Mouse (Mus musculus) CD4-positive helper T cell, adult 2 months (primary cell): ENCODE measurements at regions not wholly inside any gene's neighbourhood (a gene's known extent, or its start where the extent isn't known, plus 50 kb on each side); places are given as distances from the start of the nearest gene placed in this dataset.

Experiments used
- DNase-seq: peaks from one replicate; pipeline ENCODE4 v3.0.0-alpha.2; 2012; ENCODE audit warnings: low read depth, missing footprints, low spot score

DNA sequence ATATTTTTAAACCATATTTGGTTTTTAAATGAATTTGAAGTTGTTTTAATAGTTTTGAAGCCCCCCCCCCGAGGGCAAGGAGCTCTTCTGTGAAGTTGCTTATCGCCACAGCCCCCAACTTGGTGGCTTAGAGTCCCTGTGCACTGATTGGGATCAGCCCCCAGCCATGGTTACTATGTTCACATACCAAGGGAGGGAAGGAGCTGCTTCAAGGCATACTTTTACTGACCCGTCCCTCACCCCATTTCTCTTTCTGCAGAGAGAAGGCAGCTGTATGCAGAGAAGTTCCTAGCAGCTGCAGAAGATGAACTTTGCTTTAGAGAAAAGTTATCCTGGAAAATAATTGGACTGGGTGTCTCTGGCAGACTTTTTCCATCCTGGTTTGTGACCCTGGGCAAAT is 179.9 kb upstream of the Il12b start:
- no peak for DNase-seq

DNA sequence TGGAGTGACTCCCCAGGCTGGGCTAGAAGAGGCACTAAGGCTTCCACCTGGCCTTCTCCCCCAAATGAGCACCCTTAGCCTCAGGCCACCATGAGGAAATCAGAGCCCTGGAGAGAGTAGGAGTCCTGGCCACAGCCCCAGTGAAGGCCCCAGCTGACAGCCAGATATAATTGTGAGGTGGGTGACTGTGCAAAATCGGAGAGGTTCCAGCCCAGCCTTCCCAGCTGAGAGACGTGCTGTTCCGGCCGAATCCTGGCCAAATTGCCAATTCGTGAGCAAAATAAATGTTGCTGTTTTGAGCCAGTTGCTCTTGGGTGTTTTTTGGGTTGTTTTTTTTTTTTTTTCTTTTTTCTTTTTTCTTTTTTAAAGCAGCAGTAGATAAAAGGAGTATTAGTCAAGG is 169.9 kb upstream of the Il12b start:
- DNase-seq, result no peak

DNA sequence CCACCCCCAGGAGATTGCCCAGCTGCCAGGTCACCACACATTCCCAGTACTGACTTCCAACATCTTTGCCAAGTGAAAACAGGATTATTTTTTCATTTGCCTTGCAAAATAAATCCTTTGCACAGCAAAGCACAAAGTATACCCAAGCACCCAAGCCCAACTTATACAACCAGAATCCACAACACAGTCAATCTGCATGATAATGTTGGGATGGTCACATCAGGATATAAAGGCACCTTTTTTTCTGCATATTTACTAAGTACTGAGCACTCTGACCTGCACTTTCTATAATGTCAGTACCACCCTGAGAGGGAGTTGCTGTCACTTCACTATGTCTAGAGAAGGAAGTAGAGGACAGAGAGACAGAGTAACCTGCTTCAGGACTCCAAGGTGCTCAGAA is 164.4 kb upstream of the Il12b start:
- DNase-seq, result no peak

- no peak for DNase-seq
These were observed 161.8 kb upstream of the Il12b start for GRCm38 (mm10) chr11:44238051-44238450.

DNA sequence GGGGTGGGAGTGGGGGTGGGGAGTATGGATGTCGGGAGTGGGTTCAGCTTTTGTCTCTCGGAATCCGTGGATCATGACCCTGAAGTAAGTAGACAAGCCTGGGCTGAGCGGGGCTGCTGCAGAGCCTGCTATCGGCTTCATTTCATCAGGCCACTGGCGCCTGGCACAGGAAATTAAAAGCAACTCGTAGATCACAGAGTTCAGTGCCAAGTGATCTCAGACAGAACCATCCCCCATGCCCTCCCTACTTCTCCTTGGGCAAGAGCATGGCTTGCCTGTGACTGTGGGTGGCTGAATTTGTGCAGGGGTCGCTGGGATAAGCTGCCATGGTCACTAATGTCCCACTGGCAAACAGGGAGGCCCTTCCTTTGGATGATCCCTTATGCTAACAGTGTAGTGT is 161.3 kb upstream of the Il12b start:
- no peak for DNase-seq

- no peak for DNase-seq
These were observed 156.7 kb upstream of the Il12b start for GRCm38 (mm10) chr11:44243184-44243583.

GRCm38 (mm10) chr11:44251821-44252220 is 148.0 kb upstream of the Il12b start:
- DNase-seq, result no peak

GRCm38 (mm10) chr11:44260376-44261111 is 139.3 kb upstream of the Il12b start:
- no peak for DNase-seq

DNA sequence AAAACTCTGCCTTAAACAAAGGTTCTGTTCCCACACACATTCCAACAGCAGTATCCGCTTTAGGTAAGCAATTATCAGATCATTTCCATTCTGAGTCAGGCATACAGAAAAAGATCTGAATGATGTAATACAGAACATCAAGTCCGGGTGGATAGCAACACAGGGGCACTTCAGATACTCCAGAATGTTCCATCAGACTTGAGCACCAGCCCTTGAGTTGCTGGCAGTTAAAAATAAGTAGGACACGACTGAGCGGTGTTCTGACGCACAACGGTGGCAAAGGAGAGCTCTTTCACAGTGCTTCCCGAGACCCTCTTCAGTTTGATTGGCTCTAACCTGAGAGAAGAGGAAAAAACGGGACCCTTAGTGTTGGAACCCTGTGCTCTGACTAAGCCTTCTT is 138.2 kb upstream of the Il12b start:
- no peak for DNase-seq

DNA sequence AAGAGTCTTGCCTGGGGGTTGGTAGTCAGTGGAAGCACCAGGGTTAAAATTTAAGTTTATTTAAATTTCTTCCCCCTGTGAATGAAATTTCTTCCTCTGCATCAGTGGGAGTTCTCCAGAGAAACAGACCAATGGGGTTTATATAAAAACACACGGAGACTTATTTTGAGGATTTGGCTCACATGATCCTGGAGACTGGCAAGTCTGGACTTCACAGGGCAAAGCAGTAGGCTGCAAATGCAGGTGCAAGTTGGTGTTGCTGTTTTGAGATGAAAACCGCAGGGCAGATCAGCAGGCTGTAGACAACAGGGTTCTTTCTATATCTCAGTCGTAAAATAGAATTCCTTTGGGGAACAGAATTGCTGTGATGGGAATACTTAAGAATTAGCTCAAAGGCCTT is 137.3 kb upstream of the Il12b start:
- DNase-seq, result no peak

GRCm38 (mm10) chr11:44272268-44272667 is 127.6 kb upstream of the Il12b start:
- no peak for DNase-seq

DNA sequence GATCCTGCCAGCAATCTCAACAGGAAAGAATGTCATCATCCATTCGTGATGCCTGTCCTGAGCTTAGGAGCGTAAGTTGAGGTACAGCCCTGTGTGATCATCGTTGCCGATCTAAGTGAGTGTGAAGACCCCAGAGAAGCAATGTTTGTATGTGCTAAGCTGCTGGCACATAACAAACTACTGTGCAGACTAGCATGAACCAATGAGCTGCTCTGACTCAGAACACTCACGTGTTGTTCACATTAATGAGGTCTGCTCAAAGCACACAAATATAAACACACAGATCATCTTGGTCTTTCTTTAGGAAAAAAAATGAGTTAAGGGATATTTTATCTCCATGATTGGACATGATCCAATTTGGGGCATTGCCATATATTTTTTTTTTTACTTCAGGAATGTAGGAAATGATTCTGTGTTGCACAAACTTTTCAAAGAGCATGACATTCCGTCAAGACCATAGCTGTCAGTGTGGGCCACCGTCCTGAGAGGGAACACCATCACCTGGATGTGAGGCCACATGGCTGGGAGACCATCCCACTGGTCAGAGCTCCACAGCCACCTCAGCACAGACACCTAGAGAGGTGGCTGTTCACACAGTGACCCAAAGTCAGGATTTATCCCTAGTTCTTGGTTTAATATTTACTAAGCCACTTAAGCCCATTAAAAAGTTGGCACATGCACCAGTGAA is 121.2 kb upstream of the Il12b start:
- no peak for DNase-seq

- DNase-seq, result no peak
These were observed 113.9 kb upstream of the Il12b start for GRCm38 (mm10) chr11:44285961-44286360.

DNA sequence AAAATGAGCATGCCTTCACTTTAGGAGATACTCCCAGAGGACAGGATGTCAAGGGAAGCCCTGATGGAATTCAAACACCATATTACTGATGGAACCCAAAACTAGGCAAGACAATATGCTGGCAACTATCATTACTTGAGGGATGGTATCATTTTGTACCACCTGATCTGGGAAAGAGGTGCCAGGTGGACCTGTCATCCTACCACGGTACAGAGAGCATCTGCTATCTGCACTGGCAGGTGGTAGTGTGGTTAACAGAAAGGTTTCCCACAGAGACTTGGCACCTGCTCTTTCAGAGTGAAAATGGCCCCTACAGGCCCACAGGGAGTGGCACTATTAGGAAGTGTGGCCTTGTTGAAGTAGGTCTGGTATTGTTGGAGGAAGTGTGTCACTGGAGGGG is 111.0 kb upstream of the Il12b start:
- DNase-seq, result no peak

DNA sequence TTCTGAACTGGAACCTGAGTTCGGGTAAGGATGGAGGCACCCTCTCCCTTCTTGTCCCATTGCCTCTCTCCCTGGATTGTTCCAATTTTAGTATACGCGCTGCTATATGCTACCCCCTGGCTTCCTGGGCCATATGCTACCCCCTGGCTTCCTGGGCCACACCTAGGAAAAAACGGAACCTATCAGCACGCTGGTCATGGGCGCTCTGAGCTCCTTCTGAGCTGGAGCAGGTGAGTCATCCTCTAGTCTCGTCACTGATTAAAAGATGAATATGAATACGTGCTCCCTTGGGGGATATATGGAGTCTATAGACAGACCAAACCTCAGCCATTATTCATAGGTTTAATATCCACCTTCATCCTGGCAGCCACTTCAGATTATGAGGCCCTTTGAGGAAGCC is 96.1 kb upstream of the Il12b start:
- no peak for DNase-seq

GRCm38 (mm10) chr11:44316061-44316460 is 83.8 kb upstream of the Il12b start:
- no peak for DNase-seq

- DNase-seq, result no peak
These were observed 80.7 kb upstream of the Il12b start for GRCm38 (mm10) chr11:44319136-44319535.

DNA sequence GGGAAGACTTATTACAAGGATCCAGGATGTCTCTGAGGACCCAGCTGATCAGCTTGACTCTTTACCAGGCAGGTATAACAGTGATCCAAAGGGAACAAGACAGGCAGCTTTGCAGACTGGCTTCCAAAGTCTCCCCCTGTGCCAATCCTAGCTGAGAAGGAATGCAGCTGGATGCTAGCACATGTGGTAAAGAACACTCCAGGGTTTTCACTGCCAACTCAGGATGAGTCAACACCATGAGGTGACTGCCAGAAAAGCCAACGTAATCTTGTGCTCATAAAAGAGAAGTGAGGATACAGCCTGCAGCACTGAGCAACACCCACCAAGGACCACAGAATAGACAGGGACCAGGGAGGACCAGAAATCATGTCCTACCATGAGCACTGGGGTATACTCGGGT is 76.5 kb upstream of the Il12b start:
- DNase-seq, result no peak

GRCm38 (mm10) chr11:44325066-44325465 is 74.8 kb upstream of the Il12b start:
- DNase-seq, result no peak

- DNase-seq, result no peak
These were observed 74.3 kb upstream of the Il12b start for GRCm38 (mm10) chr11:44325525-44325924.

DNA sequence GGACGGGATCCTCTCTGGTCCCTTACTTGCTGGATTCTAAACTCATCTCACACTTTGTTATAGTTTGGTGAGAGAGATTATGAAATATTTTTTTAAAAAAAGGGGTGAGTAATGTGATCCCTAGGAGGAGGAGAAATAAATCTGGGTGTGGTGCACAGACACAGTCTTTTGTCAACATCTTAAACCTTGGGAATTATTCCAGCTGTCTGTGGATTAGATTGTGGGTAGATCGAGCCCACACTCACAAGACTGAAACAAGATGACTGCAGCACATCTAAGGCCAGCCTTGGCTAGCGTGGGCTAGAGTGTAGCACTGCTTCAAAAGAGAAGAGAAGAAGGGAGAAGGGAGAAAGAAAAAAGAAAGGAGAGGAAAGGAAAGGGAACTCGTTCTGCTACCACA is 70.4 kb upstream of the Il12b start:
- no peak for DNase-seq

- DNase-seq, result no peak
These were observed 69.4 kb upstream of the Il12b start for GRCm38 (mm10) chr11:44330438-44330837.
